14 mouse cellular contexts compared by ENCODE assay signal in genomic region chr16:20710810-20711209, GRCm38 (mm10). TPM values are rescaled to one million over a fixed set of nuclear protein-coding genes. Genes with fewer than 3 reads are reported as not detected.
DNase-seq lines count a peak whose midpoint lies in the region; ATAC-seq and TF ChIP-seq lines count a peak whose summit lies in the region.
"Had no signal": no experiment of that assay in that cellular context is flagged by ENCODE, and none has a peak within 500 bp of the region (broad histone marks: within the 10 kb centered on the region; RNA-seq: fewer than 3 reads in every experiment).

No protein-coding gene starts in this region.

- peak; percentile 15; the same call in 1 of the 2 replicates for TF ChIP-seq CTCF in gastrocnemius, adult 2 months (IDR thresholded peaks at IDR 0.05)
- TF ChIP-seq CTCF in lung, adult 2 months (IDR thresholded peaks at IDR 0.05; ENCODE audit: insufficient read depth, low read length): 0 out of 2 replicates have a peak, but pooled peaks have one; percentile 12
- 0 out of 2 replicates have a peak, but pooled peaks have one; percentile 7 for TF ChIP-seq CTCF in brain, embryonic 14.5 days (IDR thresholded peaks at IDR 0.05; ENCODE audit: borderline replicate concordance, extremely low read depth, insufficient read depth, insufficient read length)

- no peak for TF ChIP-seq POLR2A in lung, adult 2 months (IDR thresholded peaks at IDR 0.05; ENCODE audit: borderline replicate concordance, extremely low read depth, low read depth, low read length)
- TF ChIP-seq POLR2A in brain, embryonic 14.5 days (IDR thresholded peaks at IDR 0.05; ENCODE audit: borderline replicate concordance, extremely low read depth, insufficient read depth, insufficient read length, poor library complexity, severe bottlenecking): no peak

- 74% methylated on average over 4 of the region's 4 CpGs for WGBS in lung, adult 2 months

- peak; percentile 47 for ATAC-seq in megakaryocyte-erythroid progenitor cell, adult 5-6 weeks (replicated peaks; ENCODE audit: low FRiP score, low TSS enrichment, poor library complexity, severe bottlenecking)

- H3K4me1 ChIP-seq in lung, adult 2 months (ENCODE audit: control insufficient read depth, insufficient read depth, low read length): no peaks in the 10 kb centered on the region

- no peak overlapping the region for H3K4me3 ChIP-seq in gastrocnemius, adult 2 months
- no peak overlapping the region for H3K4me3 ChIP-seq in lung, adult 2 months (replicated peaks; ENCODE audit: extremely low read depth, low read depth, low read length)
- H3K4me3 ChIP-seq: hindbrain, embryonic 12.5 days; megakaryocyte, embryonic 14.5 days; neural tube, embryonic 15.5 days had no signal

- DNase-seq in gastrocnemius, adult 2 months: no peak
- no peak for DNase-seq in gastrocnemius, postnatal 14 days
- DNase-seq in lung, adult 2 months: no peak
- no peak for DNase-seq in lung, adult 18-20 months
- no peak for DNase-seq in brain, embryonic 14.5 days (ENCODE audit: low read depth)
- no peak for DNase-seq in embryo, embryonic 10.5 days (ENCODE audit: low spot score)
- DNase-seq in kidney, adult 9 months: no peak
- DNase-seq: adrenal gland, adult 2 months; gastrocnemius, postnatal 36 days; right cerebral cortex, adult 18-20 months had no signal

- H3K27ac ChIP-seq in gastrocnemius, adult 2 months: no peak overlapping the region
- H3K27ac ChIP-seq: hindbrain, embryonic 12.5 days; neural tube, embryonic 15.5 days had no signal

- intact Hi-C loops in gastrocnemius, adult 2 months (cut with DNase I): no loop called here
- intact Hi-C loops in gastrocnemius, postnatal 14 days (cut with DNase I; ENCODE audit: low total_unique reads): no loop called here

RNA-seq across cellular contexts. Expression of gene Polr2h, which starts 6.7 kb away (rescaled TPM):
- 1 to 10 TPM; 7.6 to 9.2 TPM for total RNA-seq in gastrocnemius, adult 2 months (2021)
- 10 to 100 TPM; 10.9 to 14.1 TPM for total RNA-seq in gastrocnemius, postnatal 14 days (2021)
- polyA plus RNA-seq in lung, adult 2 months (2012; rRNA removed): 8.3 and 12.0 TPM in 2 replicates
- 51.9 and 66.5 TPM in 2 replicates for polyA plus RNA-seq in brain, embryonic 14.5 days (2012; rRNA removed)
- total RNA-seq in megakaryocyte-erythroid progenitor cell, adult 5-6 weeks (2014; fragmentation: Nextera tagmentation): 81.4 and 97.1 TPM in 2 replicates
- total RNA-seq in megakaryocyte-erythroid progenitor cell, adult 5-6 weeks (2017): 103 and 142 TPM in 2 replicates

RNA-seq across cellular contexts. Expression of gene Clcn2, which starts 6.7 kb away (rescaled TPM):
- 1 to 10 TPM in 1 of 2 experiments, under 1 TPM in 1; 0.89 to 1.0 TPM for total RNA-seq in gastrocnemius, adult 2 months (2021)
- total RNA-seq in gastrocnemius, postnatal 14 days (2021): 1 to 10 TPM; 2.3 to 2.7 TPM
- 8.1 and 9.5 TPM in 2 replicates for polyA plus RNA-seq in lung, adult 2 months (2012; rRNA removed)
- polyA plus RNA-seq in brain, embryonic 14.5 days (2012; rRNA removed): 80.4 and 100 TPM in 2 replicates
- 16.7 and 29.1 TPM in 2 replicates for total RNA-seq in megakaryocyte-erythroid progenitor cell, adult 5-6 weeks (2014; fragmentation: Nextera tagmentation)
- total RNA-seq in megakaryocyte-erythroid progenitor cell, adult 5-6 weeks (2017): 4.9 and 8.0 TPM in 2 replicates

RNA-seq across cellular contexts. Expression of gene Fam131a, which starts 17.8 kb away (rescaled TPM):
- 10 to 100 TPM; 46.0 to 62.9 TPM for total RNA-seq in gastrocnemius, adult 2 months (2021)
- total RNA-seq in gastrocnemius, postnatal 14 days (2021): 10 to 100 TPM; 28.7 to 34.5 TPM
- 17.3 and 19.2 TPM in 2 replicates for polyA plus RNA-seq in lung, adult 2 months (2012; rRNA removed)
- 53.5 and 74.8 TPM in 2 replicates for polyA plus RNA-seq in brain, embryonic 14.5 days (2012; rRNA removed)
- total RNA-seq in megakaryocyte-erythroid progenitor cell, adult 5-6 weeks (2014; fragmentation: Nextera tagmentation): not detected in 2 replicates
- total RNA-seq in megakaryocyte-erythroid progenitor cell, adult 5-6 weeks (2017): 0.85 TPM in 1 of 2 replicates, not detected in the other

RNA-seq across cellular contexts. Expression of gene Chrd, which starts 22.1 kb away (rescaled TPM):
- 1 to 10 TPM; 2.9 to 3.6 TPM for total RNA-seq in gastrocnemius, adult 2 months (2021)
- total RNA-seq in gastrocnemius, postnatal 14 days (2021): 1 to 10 TPM; 3.7 to 4.6 TPM
- polyA plus RNA-seq in lung, adult 2 months (2012; rRNA removed): 4.4 and 5.8 TPM in 2 replicates
- polyA plus RNA-seq in brain, embryonic 14.5 days (2012; rRNA removed): 24.6 and 30.0 TPM in 2 replicates
- total RNA-seq in megakaryocyte-erythroid progenitor cell, adult 5-6 weeks (2014; fragmentation: Nextera tagmentation): not detected in 2 replicates
- total RNA-seq in megakaryocyte-erythroid progenitor cell, adult 5-6 weeks (2017): not detected in 2 replicates

RNA-seq across cellular contexts. Expression of gene Thpo, which starts 23.5 kb away (rescaled TPM):
- total RNA-seq in gastrocnemius, adult 2 months (2021): 1 to 10 TPM; 5.1 to 6.3 TPM
- 1 to 10 TPM in 1 of 2 experiments, under 1 TPM in 1; 0.90 to 1.7 TPM for total RNA-seq in gastrocnemius, postnatal 14 days (2021)
- 1.1 and 1.6 TPM in 2 replicates for polyA plus RNA-seq in lung, adult 2 months (2012; rRNA removed)
- 2.8 and 3.6 TPM in 2 replicates for polyA plus RNA-seq in brain, embryonic 14.5 days (2012; rRNA removed)
- not detected in 2 replicates for total RNA-seq in megakaryocyte-erythroid progenitor cell, adult 5-6 weeks (2014; fragmentation: Nextera tagmentation)
- not detected in 2 replicates for total RNA-seq in megakaryocyte-erythroid progenitor cell, adult 5-6 weeks (2017)

Comparison
In these comparisons a context has a peak if more than half of its experiments do, and no peak if none do; other contexts are left out.
1. RNA of gene Polr2h, which starts 6.7 kb away (total RNA-seq): 81.4 to 142 TPM in megakaryocyte-erythroid progenitor cell, adult 5-6 weeks; 10.9 to 14.1 TPM in gastrocnemius, postnatal 14 days and 7.6 to 9.2 TPM in gastrocnemius, adult 2 months; every median in the first group is over 4 times any median in the second.
2. RNA of gene Fam131a, which starts 17.8 kb away (total RNA-seq): 46.0 to 62.9 TPM in gastrocnemius, adult 2 months and 28.7 to 34.5 TPM in gastrocnemius, postnatal 14 days; 0.85 TPM in megakaryocyte-erythroid progenitor cell, adult 5-6 weeks; every median in the first group is over 10 times any median in the second.
3. Peak in every context shown above with its lines, with median percentiles within 50 percentile points of each other: CTCF ChIP-seq.